Mouse (Mus musculus): ENCODE measurements around the gene Psd. TPM values are rescaled to one million over a fixed set of nuclear protein-coding genes. Genes with fewer than 3 reads are reported as not detected.
A peak's percentile ranks its signal among the peaks of the same experiment; 100 is the strongest.

Gene Psd
- 47.2 and 53.8 TPM in 2 replicates for polyA plus RNA-seq (2015; fragmentation: Nextera tagmentation; extraction: Ambion mirVana)

- H3K9ac ChIP-seq: peak within 1 kb of the TSS; percentile 80
- WGBS: 1% methylated on average over 34 of the region's 35 CpGs
- H3K4me3 ChIP-seq: peak within 1 kb of the TSS; percentile 65
- peaks cover 35% of the 10 kb centered on the region for H3K27me3 ChIP-seq
- H3K36me3 ChIP-seq: peaks cover 18% of the 10 kb centered on the region
- H3K4me2 ChIP-seq: peak within 1 kb of the TSS; percentile 99
- H3K9me3 ChIP-seq: no peaks in the 10 kb centered on the region
- peak within 1 kb of the TSS; percentile 97 for H3K27ac ChIP-seq (replicated peaks)
- H3K4me1 ChIP-seq (replicated peaks): peaks cover 71% of the 10 kb centered on the region
- no peak for ATAC-seq (ENCODE audit: low read depth)
Observed at GRCm38 (mm10) chr19:46326756-46327305, at the start of gene Psd. Gene Psd (minus strand): TSS chr19:46327156.

DNA sequence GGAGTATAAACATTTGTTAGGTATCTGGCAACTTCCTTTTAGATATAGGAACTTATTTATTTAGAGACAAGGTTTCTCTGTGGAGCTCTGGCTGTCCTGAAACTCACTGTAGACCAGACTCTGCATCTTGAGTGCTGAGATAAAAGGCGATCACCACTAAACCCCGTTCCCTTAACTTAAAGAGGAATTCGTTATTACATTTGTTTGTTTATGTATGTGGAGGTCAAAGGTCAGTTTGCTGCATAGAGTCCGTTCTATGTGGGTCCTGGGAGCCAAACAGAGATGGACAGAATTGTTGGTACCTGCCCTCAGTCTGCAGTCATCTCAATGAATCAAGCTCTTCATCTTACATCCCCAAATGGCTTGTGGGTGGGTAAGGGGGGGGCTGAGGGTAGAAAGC lies 48.9 kb upstream of the Psd start:
- ATAC-seq (ENCODE audit: low read depth): no peak
- 72% methylated on average over 4 of the region's 4 CpGs for WGBS
- Histone ChIP-seq H3K4me2 (no peak overlapping the region), H3K36me3 (peaks cover 48% of the 10 kb centered on the region), H3K9ac (no peak overlapping the region), H3K27ac (replicated peaks) (no peak overlapping the region), H3K4me1 (replicated peaks) (0 out of 2 replicates have a peak, but pooled peaks cover 3% of the 10 kb centered on the region), H3K27me3 (no peaks in the 10 kb centered on the region), H3K9me3 (no peaks in the 10 kb centered on the region), H3K4me3 (no peak overlapping the region)

- Histone ChIP-seq H3K4me1 (replicated peaks) (0 out of 2 replicates have a peak, but pooled peaks cover 3% of the 10 kb centered on the region), H3K9me3 (no peaks in the 10 kb centered on the region), H3K27ac (replicated peaks) (no peak overlapping the region), H3K36me3 (peaks cover 44% of the 10 kb centered on the region), H3K9ac (no peak overlapping the region), H3K27me3 (no peaks in the 10 kb centered on the region), H3K4me2 (no peak overlapping the region), H3K4me3 (no peak overlapping the region)
- 66% methylated on average over 5 of the region's 5 CpGs for WGBS
- ATAC-seq (ENCODE audit: low read depth): no peak
Observed at GRCm38 (mm10) chr19:46375489-46375888, 48.5 kb upstream of the Psd start.

DNA sequence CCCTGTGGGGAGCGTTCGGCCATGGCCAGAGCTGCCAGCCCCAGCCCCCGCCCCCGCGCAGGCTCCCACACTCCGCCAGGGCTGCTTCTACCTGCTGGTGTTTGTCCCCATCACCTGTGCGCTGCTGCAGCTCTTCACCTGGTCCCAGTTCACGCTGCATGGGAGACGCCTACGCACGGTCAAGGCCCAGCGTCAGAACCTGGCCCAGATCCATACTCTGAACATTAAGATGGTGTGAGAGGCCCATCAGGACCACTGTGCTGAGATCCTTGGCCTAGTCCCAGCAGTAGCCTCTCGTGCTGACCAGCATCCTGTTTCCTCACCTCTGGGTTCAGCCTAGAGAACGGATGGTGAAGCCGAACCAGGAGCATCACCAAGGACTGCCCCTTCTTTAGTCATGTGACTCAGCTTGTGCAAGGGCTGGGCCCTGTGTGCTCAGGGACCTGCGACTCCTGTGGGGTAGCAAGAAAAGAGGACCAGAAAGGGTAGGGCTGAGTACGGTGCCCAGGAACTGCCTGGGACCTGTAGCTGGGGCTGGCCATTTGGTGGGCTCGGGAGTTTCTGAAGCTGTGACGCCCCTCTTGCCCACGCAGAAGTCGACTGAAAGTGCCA lies 47.6 kb upstream of the Psd start:
- H3K4me3 ChIP-seq: no peak overlapping the region
- no peaks in the 10 kb centered on the region for H3K27me3 ChIP-seq
- H3K27ac ChIP-seq (replicated peaks): no peak overlapping the region
- H3K9ac ChIP-seq: no peak overlapping the region
- H3K36me3 ChIP-seq: peaks cover 35% of the 10 kb centered on the region
- no peaks in the 10 kb centered on the region for H3K9me3 ChIP-seq
- ATAC-seq (ENCODE audit: low read depth): no peak; the same call in 1 of the 2 replicates
- 55% methylated on average over 21 of the region's 21 CpGs for WGBS
- H3K4me1 ChIP-seq (replicated peaks): 0 out of 2 replicates have a peak, but pooled peaks cover 3% of the 10 kb centered on the region
- no peak overlapping the region for H3K4me2 ChIP-seq

DNA sequence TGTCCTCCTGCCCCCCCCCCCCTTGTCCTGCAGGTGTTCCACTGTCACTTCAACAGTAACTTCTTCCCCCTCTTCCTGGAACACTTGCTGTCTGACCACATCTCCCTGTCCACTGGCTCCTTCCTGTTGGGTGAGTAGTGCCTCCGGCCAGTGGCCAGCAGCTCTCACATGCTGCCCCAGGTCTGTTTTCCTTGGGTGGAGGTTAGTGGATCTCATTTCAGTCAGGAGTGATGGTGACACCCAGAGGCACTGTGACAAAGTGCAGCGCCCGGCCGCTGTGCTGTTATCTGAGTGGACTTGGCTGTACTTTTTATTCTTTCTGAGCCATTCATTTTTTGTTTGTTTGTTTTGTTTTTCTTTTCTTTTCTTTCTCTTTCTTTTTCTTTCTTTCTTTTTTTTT lies 42.2 kb upstream of the Psd start:
- Histone ChIP-seq H3K4me2 (no peak overlapping the region), H3K27me3 (no peaks in the 10 kb centered on the region), H3K9ac (no peak overlapping the region), H3K27ac (replicated peaks) (no peak overlapping the region), H3K4me1 (replicated peaks) (no peaks in the 10 kb centered on the region), H3K9me3 (no peaks in the 10 kb centered on the region), H3K36me3 (no peaks in the 10 kb centered on the region), H3K4me3 (no peak overlapping the region)
- ATAC-seq (ENCODE audit: low read depth): no peak
- WGBS: 25% methylated on average over 4 of the region's 4 CpGs

GRCm38 (mm10) chr19:46367798-46368590 lies 41.0 kb upstream of the Psd start:
- Histone ChIP-seq H3K27me3 (no peaks in the 10 kb centered on the region), H3K4me3 (no peak overlapping the region), H3K4me1 (replicated peaks) (no peaks in the 10 kb centered on the region), H3K36me3 (no peaks in the 10 kb centered on the region), H3K4me2 (no peak overlapping the region), H3K9me3 (no peaks in the 10 kb centered on the region), H3K27ac (replicated peaks) (no peak overlapping the region), H3K9ac (no peak overlapping the region)
- no peak for ATAC-seq (ENCODE audit: low read depth)
- WGBS: 81% methylated on average over 23 of the region's 23 CpGs

DNA sequence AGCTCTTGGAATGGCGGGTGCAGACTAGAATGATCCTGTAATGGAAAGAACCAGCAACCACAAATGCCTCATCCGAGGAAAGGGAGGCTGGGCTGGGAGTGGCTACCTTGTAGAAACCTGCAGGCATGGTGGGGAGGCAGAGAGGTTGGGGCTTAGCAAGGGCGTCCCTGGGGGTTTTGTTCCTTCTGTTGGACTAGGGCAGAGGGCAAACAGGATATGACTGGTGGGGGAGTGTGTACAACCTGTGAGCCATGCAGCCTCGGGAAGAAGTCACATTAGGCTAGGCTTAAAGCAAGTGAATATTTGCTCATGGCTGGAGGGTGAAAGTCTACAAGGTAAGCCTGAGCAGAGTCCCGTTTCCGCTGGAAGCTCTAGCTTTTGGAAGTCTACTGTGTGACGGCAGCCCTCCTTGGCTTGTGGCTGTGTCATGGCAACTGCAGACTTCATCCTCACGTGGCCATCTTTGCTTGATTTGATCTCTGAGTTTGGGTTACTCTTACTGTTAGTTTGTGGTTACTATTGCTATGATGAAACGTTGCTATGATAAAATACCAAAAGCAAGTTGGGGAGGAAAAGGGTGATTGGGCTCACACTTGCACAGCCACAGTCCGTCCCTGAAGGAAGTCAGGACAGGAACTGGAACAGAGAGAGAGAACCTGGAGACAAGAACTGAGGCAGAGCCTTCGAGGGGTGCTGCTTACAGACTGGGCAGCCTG lies 36.5 kb upstream of the Psd start:
- peaks cover 3% of the 10 kb centered on the region for H3K27me3 ChIP-seq
- no peaks in the 10 kb centered on the region for H3K36me3 ChIP-seq
- 89% methylated on average over 11 of the region's 11 CpGs for WGBS
- no peak overlapping the region for H3K9ac ChIP-seq
- H3K4me2 ChIP-seq: no peak overlapping the region
- H3K27ac ChIP-seq (replicated peaks): no peak overlapping the region
- ATAC-seq (ENCODE audit: low read depth): no peak
- H3K4me1 ChIP-seq (replicated peaks): no peaks in the 10 kb centered on the region
- H3K9me3 ChIP-seq: no peaks in the 10 kb centered on the region
- no peak overlapping the region for H3K4me3 ChIP-seq

DNA sequence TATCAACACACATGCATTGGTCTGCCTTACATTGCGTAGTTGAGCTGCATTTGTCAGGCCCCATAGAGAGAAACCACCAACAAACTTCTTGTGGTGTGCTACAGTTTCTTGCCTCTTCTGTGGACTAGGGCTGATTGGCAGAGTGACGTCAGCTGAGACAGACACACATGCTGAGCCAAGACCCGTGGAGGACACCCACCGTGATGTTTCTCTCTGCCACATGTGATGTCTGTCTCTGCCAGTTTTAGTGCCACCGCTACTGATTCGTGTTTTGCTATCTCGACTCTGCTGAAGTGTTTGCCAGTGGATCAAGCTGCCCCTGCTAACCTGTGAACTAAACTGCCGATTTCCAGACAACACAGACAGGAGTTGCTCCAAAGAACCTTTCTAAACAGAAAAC lies 35.1 kb upstream of the Psd start:
- Histone ChIP-seq H3K4me2 (no peak overlapping the region), H3K4me1 (replicated peaks) (peaks cover 13% of the 10 kb centered on the region), H3K27me3 (peaks cover 17% of the 10 kb centered on the region), H3K36me3 (no peaks in the 10 kb centered on the region), H3K27ac (replicated peaks) (no peak overlapping the region), H3K4me3 (no peak overlapping the region), H3K9me3 (no peaks in the 10 kb centered on the region), H3K9ac (no peak overlapping the region)
- ATAC-seq (ENCODE audit: low read depth): no peak
- 84% methylated on average over 8 of the region's 8 CpGs for WGBS

GRCm38 (mm10) chr19:46358381-46358780 lies 31.4 kb upstream of the Psd start:
- H3K36me3 ChIP-seq: no peaks in the 10 kb centered on the region
- no peak overlapping the region for H3K4me2 ChIP-seq
- H3K27ac ChIP-seq (replicated peaks): no peak overlapping the region
- ATAC-seq (ENCODE audit: low read depth): no peak
- H3K4me3 ChIP-seq: peak overlapping the region; percentile 52; the same call in 1 of the 2 replicates
- 64% methylated on average over 4 of the region's 4 CpGs for WGBS
- no peak overlapping the region for H3K9ac ChIP-seq
- H3K4me1 ChIP-seq (replicated peaks): peaks cover 21% of the 10 kb centered on the region
- peaks cover 17% of the 10 kb centered on the region for H3K27me3 ChIP-seq
- H3K9me3 ChIP-seq: no peaks in the 10 kb centered on the region

DNA sequence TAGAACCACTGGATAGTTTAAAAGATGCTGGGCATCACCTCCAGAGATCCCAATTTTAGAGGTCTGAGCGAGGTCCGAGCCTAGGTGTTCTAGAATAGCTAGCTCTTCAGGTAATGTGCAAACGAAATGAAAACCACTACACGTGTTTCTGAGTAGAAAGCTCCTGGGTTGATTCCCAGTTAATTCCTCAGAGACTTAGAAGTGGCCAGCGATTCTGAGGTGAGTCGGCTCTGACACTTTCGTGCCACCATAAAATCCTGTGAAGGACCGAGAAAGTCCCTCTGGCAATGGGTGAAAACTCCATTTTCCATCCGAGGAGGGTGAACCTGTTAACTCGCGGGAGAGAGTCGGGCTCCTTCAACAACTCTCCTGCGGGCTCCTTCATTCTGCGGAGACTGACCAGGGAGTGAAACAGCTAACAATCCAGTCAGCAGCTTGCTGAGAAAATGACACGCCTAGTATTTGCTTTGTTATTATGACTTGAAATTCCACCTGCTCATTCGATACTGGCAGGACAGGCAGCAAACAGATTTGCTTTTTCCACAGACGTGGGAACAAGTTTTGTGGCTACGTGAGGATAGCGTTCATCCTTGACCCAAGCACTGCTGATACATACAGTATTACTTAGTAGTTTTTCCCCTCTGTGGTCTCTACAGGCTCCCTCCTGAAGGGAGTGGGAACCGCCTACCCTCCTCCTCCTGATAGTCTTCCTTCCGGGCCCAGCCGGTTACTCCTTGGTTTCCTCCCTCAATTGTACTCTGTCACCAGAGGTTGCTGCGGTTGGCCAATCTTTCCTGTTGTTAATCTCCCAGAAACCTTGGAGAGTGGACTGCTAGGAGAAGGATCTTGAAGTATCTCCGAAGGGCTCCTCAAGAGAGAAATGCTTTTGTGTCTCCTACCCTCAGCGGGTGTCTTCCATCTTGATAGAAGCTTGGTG lies 30.7 kb upstream of the Psd start:
- no peaks in the 10 kb centered on the region for H3K36me3 ChIP-seq
- H3K9ac ChIP-seq: peak overlapping the region; percentile 72
- 17% methylated on average over 25 of the region's 25 CpGs for WGBS
- H3K27me3 ChIP-seq: peaks cover 17% of the 10 kb centered on the region
- ATAC-seq (ENCODE audit: low read depth): no peak
- H3K4me3 ChIP-seq: peak overlapping the region; percentile 52
- peak overlapping the region; percentile 74 for H3K4me2 ChIP-seq
- no peak overlapping the region for H3K27ac ChIP-seq (replicated peaks)
- H3K9me3 ChIP-seq: no peaks in the 10 kb centered on the region
- peaks cover 21% of the 10 kb centered on the region for H3K4me1 ChIP-seq (replicated peaks)

DNA sequence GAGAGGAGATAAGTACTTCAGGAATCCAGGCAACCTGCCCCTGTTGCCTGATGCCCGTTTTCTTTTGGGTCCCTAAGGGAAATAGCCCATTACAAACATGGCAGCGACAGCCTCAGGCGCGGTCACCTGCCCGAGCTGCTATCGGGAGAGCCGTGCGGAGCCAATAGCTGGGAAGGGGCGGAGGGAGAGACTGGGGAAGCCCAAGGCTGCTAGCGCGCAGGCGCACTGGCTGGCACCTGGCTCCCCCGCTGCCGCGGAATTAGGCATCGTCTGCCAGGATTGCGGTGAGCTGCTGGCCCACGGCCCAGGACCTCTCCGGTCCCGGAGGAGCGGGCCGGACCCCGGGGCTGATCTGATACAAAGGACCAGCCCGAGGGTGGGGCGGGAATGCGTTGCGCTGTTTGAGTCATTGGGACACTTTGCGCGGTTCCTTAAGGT lies 29.8 kb upstream of the Psd start:
- H3K4me3 ChIP-seq: peak overlapping the region; percentile 52
- peak overlapping the region; percentile 72 for H3K9ac ChIP-seq
- peak overlapping the region; percentile 74 for H3K4me2 ChIP-seq
- H3K36me3 ChIP-seq: no peaks in the 10 kb centered on the region
- peak; percentile 92 for ATAC-seq (ENCODE audit: low read depth)
- no peak overlapping the region for H3K27ac ChIP-seq (replicated peaks)
- H3K27me3 ChIP-seq: peaks cover 18% of the 10 kb centered on the region
- 0% methylated on average over 29 of the region's 29 CpGs for WGBS
- peaks cover 21% of the 10 kb centered on the region for H3K4me1 ChIP-seq (replicated peaks)
- H3K9me3 ChIP-seq: no peaks in the 10 kb centered on the region

Data from neural tube, embryonic 13.5 days (tissue).